Mouse (Mus musculus) right cerebral cortex, postnatal 14 days (tissue): Measurements from ENCODE around the gene Erbb4.

ENCODE experiments used
- DNase-seq: peaks from one replicate; pipeline ENCODE4 v3.0.0; 2022

Gene Erbb4

DNA sequence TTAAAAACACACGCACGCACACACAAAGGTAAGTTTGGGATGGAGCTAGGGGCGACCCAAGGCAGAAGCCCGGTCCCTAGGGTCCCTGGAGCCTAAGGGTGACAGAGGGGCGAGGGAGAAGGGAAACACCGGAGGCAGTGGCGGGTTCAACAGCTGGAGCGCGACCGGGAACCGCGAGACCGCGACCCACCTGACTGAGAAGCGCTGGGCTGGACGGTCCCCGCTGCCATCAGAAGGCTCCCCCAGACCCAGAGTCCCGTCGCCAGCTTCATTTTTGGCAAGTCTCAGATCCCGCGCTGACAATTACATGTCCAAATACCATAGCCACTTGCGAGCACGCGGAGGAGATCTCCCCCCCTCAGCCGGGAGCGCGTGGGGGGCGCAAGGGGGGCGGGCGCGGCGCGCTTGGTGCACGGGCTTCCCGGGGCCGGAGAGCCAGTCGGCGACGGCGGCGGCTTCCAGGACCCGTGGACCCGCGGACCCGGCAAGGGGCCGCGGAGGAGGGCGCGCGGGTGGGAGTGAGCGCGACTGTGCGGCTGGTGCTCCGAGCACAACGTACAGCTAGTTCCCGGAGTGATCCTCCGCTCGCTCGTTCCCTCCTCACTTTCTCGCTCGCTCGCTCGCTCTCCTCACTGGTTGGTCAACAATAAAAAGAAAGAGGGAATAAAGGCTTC lies at the start of gene Erbb4:
TSS of gene Erbb4 (minus strand) at position 575 of the 674 bp plus-strand sequence.
- DNase-seq = peak; percentile 15

DNA sequence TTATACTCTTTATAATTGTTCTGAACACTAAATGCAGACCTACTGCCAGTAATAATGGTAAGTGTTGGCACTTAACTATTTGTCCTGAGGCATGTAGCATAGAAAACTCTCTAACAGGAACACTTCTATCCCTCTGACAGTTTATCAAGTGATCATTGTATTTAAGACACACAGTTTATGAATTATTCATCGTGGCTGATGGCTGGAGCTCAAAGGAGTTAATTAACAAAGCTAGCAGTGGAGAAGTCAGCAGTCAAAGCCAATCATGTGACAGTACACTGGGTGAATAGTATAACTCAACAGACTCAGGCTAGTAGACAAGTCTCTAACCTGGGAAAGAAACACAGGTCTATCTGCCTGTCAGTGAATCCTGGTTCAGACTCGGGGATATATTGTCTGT lies 49.5 kb upstream of the Erbb4 start:
- no peak for DNase-seq

DNA sequence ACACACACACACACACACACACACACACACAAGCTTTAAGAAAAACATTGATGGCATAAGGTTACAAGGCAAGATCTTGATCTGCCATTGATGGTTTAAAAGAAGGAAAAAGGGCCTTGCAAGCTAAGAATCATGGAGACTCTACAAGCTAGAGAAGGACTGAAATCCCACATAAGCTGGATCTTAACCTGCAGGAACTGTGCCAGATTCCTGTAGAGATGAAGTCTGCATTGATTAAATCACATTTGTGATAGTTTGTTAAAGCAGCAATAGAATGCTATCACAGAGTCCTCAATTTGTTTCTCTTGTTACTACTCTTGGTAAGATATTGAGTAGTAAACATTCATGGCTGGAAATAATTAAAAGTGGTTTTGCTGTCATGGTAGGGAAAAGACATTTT lies 33.5 kb upstream of the Erbb4 start:
- DNase-seq = no peak

DNA sequence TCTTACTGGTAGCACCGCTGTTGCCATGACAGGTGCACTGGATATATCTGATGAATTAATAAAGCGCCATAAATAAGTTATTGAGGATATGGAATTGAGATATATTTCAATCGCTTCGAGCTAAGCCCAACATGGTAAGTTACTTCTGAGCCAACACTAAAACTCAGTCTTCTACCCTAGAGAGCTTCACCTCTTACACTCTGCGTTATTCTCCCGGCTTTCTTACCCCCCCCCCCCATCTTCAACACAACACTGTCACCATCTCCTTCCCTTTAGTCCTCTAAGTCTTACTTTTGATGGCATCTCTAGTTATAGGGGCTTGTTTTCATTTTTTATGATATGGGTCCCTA lies 31.6 kb upstream of the Erbb4 start:
- DNase-seq = no peak

DNA sequence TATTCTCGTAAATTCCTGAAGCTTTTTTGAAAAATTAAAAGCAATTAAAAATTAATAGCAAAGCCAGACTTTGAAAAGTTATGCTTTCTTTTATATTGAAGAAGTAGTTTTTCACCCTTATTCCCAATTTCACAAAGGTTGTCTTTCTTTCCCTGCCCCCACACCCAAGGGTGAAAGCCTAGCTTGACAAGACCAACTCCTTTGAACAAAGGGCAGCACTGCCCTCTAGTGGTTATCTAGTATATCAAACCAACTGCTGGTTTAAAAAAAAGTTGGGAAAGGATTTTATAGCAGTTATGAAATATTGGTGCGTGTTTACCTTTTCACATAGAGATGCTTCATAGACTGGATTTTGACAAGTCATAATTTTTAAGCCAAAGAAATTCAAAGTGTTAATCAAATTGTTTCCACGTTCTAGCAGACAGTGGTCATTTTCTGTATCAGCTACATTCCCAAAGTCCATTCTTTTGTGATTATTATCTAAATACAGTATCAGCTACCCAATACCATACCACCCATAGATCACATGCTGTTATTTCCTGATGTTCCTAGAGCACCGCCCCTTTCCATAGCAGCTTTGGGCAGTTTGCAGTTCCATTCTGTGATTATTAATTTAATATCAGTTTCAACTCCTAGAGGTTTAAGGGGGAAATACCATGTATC lies 31.1 kb upstream of the Erbb4 start:
- peak; percentile 61 for DNase-seq

DNA sequence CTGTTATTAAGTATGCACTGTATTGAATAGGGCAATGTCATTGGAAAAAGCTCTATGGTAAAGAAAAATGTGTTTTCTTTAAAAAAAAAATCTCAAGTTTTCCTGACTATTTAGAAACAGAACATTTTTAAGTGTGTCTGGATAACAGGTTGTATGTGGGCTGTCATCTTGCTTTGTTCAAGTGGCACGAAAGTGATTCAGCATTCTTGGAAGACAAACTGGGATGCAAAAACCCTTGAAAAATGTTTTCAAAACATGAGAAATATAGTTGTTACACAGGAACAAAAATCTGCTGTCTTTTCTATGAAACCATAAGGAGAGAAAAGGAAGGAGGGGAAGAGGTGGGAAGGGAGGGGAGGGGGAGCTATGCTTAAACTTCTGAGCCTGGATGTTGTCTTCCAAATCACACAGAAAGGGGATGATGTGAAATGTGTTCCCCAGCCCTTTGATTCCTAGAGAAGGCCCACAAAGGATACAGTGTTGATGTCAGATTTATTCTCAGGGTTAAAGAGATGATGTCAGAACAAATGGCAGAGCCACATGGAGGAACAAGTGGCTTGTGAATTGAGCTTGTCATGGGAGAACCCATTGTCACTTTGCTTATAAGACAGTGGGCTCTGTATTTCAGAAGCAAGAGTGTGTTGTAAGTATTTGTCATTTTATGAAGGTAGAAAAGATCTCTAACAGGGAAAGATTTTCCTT lies 16.4 kb upstream of the Erbb4 start:
- no peak for DNase-seq

DNA sequence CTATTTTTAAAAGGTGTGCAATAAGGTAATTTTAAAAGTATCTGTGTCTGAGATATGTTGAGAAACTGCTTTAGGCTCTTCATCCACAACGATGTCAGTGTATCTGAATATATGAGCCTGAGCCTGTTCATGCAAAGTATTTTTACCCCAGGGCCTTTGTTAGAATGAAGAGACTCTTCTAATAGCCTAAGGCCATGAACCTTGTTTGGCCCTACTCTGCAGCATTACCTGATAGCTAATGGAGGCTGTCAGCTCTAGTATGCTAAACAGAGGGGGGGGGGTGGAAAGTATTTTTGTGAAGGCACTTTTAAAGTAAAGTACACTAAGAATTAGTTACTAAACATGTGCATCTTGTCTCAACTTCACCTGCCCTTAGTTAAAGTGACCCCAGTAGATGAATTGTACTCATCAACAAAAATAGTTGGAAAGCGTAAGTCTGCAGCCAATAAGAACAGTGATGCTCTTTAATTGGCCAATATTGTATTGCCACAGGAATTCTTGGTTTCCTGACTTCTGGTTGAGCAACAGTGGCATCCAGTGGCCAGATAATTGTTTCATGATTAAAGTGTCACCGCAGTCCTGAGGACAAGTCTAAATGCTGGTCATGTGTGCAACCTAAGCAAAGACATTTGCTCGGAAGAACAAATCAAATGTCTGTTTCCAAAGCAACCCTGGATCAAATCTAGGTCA lies 10.5 kb upstream of the Erbb4 start:
- no peak for DNase-seq

DNA sequence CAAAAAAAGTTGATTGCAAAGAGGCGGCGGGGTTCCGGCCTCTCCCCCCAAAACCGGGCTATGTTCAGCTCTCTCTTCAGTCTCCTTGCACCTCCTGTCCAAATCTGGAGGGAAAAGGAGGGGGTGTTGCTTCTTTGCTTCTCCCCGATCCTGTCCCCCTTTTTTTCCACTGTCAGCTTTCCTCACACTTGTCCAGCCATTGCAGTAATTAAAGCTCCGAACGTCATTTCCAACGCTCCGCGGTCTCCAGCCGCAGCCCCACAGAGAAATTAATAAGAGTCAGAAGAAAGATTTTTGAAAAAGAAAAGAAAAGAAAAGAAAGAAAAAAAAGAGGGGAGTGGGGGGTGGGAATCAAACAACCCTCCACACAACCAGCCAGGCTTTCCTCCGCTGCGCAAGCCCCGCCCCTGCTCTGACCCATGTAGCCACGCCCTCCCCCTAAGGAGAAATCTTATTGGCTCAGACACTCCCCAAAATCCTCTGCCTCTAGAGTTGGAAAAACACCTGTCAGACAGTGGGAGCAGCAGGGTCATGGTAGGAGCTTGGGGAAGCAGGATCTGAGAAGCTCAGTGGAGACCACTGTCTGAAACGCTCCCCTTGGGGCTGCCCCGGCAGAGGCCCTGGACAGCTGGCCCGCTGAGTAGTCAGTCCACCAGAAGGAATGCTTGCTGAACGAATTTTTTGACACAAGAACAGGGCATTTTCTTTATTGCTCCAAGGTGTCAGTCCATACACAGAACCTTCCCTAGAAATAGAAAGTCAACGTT lies 483 bp upstream of the Erbb4 start:
- DNase-seq = peak; percentile 18

DNA sequence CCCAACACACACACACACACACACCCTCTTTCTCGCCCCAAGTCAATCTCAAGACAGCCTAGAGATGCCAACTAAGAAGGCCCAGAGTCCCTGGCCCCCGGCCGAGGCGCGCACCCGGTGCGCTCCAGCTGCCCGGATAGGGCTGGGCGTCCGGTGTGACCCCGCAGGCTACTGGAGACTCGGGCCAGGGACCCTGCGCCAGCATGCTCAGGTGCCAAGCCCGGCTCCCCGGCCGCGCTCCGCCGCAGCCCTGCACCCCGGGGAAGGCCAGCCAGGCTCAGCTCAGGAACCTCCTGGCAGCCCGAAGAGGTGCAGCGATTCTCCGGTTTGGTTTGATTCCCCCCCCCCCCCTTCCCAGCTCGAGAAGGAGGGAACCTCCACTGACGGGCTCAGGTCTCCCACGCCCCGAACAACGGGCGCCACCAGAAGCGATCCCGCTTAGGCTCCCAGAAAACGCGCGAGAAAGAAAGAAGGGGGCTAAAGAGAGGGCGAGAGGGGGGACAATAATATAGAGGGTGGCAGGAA lies 860 bp downstream of the Erbb4 start:
- DNase-seq = peak; percentile 8

DNA sequence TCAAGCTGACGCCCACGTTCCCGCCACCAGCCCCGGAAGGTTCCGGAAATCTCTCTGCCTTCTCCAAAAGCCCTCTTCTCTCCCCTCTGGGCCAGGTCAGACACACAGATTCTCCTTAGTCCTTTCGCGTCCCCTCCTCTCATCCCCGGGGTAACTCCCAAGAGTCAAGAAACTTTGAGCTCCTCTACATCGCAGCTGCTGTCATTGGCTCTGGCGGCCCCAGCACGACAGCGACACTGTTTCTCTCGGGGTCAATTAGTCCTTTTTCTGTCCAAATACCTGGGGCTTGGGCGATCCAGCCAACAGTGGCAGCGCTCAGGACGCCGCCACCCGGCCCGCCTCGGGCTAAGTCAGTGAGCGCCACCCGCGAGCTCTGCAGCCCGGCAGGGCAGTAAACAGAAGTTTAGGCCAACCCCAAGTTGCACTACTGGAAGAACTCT lies 1.5 kb downstream of the Erbb4 start:
- DNase-seq = no peak

DNA sequence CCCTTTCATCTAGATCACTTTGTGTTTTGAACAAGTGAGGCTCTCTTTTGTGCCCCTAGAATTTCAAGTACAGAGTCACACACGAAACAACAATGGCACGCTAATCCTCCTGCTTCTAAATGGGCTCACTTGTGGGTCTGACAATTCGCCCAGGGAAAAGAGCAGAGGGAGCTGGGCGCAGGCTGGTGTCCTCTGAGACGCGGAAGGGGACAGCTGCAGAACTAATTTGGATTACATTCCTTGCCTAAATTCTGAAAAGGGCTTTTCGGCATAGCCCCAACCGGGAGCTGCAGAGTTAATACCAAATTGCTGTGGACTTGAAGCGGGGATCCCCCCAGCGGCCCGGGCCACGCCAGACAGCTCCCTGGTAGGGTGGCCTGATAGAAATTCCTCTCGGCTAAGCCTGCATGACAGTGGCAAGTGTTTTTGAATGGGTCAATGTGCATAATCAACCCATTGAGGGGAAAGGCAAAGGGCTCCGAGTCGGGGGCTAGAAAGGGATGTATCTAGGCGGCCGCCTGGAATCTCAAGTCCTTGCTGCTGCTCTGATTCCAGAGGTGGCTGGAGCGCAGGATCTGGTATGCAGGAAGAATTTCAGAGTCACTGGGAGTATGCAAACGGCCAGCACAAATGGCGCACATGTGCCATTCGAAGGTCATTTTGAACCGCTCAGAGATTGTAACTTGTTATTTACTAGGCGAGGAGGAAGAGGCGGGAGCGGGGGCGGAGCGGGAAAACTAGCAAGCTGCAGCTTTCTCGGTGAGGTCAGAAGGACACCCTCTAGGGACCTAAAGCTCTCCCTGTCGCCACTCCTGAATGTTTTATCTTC lies 2.2 kb downstream of the Erbb4 start:
- no peak for DNase-seq

DNA sequence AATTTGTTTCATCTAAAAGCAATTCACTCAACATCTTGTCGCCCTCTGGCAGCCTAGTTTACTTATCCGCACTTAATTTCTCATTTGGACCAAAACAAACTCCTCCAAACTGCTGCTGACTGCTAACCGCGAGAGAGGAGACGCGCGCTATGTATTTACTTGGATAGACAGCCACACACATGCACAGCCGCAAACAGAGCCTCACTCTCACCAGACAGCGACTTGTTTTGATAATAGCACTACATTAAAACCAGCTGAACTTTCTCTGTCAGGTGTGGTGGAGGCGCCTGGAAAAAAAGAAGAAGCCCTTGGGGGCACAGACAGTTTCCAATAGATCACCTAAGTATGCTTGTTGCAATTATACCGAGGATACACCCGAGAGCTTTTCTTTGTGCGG lies 2.8 kb downstream of the Erbb4 start:
- DNase-seq = no peak

DNA sequence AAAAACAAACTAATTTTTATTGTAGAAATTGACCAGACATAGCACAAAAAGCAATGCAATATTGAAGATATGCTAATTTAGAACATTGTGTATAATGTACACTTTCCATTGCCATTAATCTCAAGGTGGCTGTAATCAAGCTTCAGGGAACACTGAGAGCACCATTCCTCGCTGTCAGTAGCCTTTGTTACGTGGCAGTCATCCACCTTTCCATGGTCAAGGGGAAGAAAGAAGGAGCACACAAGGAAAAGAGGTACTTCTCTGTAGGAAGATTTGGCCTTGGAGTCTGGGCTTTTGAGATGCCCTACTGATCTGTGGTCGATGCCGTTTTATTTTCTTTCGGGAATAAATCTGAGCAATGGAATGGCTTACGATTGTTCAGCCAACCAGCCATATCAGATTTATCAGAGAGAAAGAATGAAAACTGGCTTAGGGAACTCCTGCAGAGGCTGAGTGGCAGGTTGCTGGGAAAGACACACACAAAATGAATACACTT lies 4.6 kb downstream of the Erbb4 start:
- no peak for DNase-seq

DNA sequence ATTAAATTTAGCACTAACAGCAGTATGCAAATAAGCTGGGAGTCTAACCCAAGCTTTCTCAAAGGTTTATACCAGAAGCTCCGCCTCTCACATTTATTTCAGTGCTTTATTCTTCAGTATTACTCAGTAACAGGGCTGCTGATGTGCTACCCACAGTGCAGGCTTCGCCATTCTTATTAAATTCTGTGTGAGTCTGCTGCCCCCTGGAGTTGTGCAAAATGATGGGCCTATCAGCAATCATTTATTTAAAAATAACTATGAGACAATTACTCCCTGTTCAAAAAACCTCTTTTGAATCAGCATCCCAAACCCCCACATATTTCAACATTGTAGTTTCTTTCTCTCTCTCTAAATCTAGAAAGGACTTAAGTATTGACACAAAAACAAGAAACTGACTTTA lies 6.2 kb downstream of the Erbb4 start:
- no peak for DNase-seq

DNA sequence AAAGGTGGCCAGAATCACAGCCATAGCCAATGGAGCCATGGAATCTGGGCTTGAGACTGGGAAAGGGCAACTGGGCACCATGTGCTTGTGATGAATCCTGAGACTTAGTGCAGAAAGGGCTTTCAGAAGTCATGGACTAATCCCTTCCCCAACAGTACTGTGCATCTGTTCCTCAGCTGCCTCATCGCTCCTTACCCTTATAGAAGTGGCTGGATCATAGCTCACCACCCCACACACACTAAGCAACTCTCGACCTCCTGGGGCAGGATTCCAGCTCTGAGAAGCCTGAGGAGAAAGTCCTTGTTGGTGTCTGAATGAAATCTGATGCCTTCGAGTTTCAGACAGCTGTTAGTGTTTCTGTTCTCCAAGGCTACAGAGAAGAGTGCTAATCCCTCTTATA lies 14.8 kb downstream of the Erbb4 start:
- no peak for DNase-seq

DNA sequence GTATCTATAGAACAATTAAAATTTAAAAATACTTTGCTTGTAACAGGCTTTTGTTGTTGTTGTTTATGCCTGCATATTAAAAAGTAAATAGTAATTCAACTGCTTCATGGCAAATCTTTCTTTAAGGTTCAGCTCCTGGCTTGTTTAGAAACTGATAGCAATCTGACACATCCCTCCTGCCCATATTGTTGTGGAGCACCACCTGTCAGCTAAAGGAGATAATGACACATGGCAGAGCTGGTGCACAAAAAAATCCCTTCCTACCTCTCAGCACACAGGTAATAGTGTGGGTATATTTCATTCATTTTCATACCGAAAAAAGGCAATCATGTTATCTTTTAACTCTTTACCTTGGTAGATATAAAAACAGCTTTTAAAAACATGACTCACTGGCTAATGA lies 18.5 kb downstream of the Erbb4 start:
- no peak for DNase-seq

DNA sequence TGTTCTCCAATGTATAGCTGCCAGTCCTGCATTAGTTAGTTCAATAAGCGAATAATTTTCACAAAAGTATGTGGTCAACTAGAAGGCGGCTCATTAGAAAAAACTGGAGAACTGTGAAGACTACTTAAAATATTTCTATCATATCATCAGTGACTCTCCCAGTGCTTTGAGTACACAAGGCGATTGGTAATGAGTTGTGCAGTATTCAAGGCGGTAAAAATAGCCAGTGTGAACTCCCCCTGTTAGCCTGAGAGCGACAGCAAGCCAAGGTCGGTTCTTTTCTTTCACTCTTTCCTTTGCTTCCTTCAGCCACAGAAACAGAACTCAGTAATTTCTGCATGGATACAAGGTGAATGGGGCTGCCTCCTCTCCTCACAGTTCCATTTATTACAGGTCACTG lies 22.1 kb downstream of the Erbb4 start:
- DNase-seq = no peak

DNA sequence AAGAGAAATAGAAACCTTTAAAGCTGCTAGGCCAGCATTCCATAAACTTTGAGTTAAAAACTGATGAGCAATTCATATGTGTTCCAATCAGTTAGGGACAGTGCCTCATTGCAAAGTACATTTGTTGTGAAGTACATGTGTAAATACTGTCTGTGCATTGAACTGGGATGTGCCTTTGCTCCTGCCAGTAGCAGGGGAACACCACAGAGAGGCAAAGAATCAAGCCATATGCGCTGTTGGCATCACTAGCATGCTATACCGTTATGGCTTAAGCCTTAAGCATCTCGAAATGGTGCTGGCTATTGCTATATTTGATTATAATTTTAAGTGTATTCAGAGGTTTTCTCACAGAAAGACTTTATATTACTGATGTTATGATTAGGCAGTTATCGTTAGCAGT lies 58.9 kb downstream of the Erbb4 start:
- DNase-seq = no peak

DNA sequence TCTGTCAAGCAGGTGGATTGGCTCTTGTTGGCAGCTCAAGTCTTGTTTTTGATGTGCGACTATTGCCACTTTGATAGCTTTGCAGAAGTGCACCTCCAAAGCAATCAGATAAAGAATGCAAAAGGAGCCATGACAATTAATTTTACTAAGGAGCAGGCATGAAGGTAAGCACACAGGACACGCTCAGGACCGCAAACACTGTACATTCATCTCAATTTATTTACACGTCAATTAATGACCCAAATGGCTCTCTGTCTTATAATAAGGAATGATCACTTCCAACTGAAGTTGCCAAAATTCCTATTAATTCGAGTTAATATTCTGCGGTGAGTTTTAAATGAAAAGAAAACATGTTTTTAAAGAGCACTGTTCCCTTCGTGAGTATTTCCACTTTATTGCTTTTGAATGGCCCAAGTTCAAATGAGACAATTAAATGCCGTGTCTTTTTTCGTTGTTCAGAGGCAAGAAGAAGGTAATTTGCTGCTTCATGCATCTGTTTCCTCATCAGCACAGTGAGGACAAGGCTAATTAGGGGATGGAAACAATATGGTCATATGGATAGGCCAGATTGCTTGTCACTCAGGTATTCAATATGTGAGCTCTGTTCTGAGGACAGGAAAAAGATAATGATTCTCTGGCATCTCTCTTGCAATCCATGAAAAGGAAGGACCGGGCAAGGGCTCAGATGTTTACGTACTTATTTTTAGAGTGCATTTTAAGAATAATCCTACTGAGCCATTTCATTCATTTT lies 61.5 kb downstream of the Erbb4 start:
- no peak for DNase-seq

DNA sequence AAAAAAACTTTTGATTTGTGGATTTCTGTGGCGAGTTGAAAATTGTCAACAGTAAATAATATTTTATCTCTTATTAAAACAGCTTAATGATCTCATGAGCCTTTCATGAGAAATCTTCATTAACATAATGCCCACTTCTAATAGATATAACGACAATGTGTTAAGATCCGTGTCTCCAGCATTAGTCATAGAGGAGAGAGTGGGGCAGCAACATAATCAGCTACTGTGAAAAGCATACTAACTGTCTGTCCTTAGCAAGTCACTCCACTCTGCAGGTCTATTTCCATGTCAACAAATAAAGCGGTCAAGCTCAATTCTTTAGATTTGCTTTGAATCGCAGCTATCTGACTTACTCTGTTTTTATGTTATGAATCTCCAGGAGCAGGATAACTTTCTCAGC lies 80.0 kb downstream of the Erbb4 start:
- no peak for DNase-seq

DNA sequence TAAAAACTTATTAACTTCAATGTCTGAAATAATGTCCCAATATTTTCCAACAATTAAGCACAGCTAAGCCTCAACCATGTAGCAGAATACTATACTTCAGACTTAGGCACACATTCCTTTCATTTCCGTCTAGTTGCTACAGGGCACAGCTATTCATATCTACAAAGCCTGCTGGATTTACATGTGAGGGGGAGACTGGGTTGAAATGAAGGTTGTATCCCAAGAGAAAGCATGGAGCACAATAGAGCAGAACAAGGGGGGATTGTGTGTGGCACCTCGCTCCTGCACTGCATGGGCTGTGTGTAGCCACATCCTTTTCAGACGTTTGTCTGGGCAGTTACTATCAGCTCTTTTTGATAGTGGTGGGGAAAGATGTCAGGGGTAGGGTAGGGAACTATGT lies 83.0 kb downstream of the Erbb4 start:
- DNase-seq = no peak
